Mouse (Mus musculus) urinary bladder, postnatal 36 days (tissue): ENCODE measurements around the gene Camk2d.
A peak's percentile ranks its signal among the peaks of the same experiment; 100 is the strongest.

Source experiments
- DNase-seq, 2 experiments: peaks; one replicate each; pipeline ENCODE4 v3.0.0; 2022; ENCODE audit warnings: low spot score in 2 of 2, mixed read lengths in 1 of 2

The Camk2d gene

GRCm38 (mm10) chr3:126612748-126613509 lies 16.8 kb downstream of the Camk2d start:
- no peak for DNase-seq

GRCm38 (mm10) chr3:126613510-126614128 lies 17.5 kb downstream of the Camk2d start:
- DNase-seq = no peak

GRCm38 (mm10) chr3:126615306-126615705 lies 19.2 kb downstream of the Camk2d start:
- DNase-seq = no peak

GRCm38 (mm10) chr3:126620152-126620551 lies 24.1 kb downstream of the Camk2d start:
- no peak for DNase-seq

- DNase-seq = no peak
Observed at GRCm38 (mm10) chr3:126622509-126622908, 26.4 kb downstream of the Camk2d start.

GRCm38 (mm10) chr3:126624994-126625763 lies 29.1 kb downstream of the Camk2d start:
- DNase-seq = no peak

- no peak for DNase-seq
Observed at GRCm38 (mm10) chr3:126625764-126626040, 29.6 kb downstream of the Camk2d start.

GRCm38 (mm10) chr3:126627968-126628367 lies 31.9 kb downstream of the Camk2d start:
- no peak for DNase-seq

GRCm38 (mm10) chr3:126628380-126628779 lies 32.3 kb downstream of the Camk2d start:
- no peak for DNase-seq

GRCm38 (mm10) chr3:126629040-126629439 lies 32.9 kb downstream of the Camk2d start:
- no peak for DNase-seq

- peak in 1 of 2 experiments; percentile 31 for DNase-seq
Observed at GRCm38 (mm10) chr3:126630111-126630869, 34.2 kb downstream of the Camk2d start.

- DNase-seq = no peak
Observed at GRCm38 (mm10) chr3:126631583-126631982, 35.5 kb downstream of the Camk2d start.

- DNase-seq = no peak
Observed at GRCm38 (mm10) chr3:126632580-126632979, 36.5 kb downstream of the Camk2d start.

- no peak for DNase-seq
Observed at GRCm38 (mm10) chr3:126634171-126634570, 38.1 kb downstream of the Camk2d start.

GRCm38 (mm10) chr3:126638259-126638658 lies 42.2 kb downstream of the Camk2d start:
- DNase-seq = no peak

- DNase-seq = no peak
Observed at GRCm38 (mm10) chr3:126639098-126639513, 43.0 kb downstream of the Camk2d start.

GRCm38 (mm10) chr3:126640443-126641251 lies 44.5 kb downstream of the Camk2d start:
- no peak for DNase-seq

- no peak for DNase-seq
Observed at GRCm38 (mm10) chr3:126641451-126641850, 45.3 kb downstream of the Camk2d start.

GRCm38 (mm10) chr3:126643071-126644010 lies 47.2 kb downstream of the Camk2d start:
- no peak for DNase-seq

GRCm38 (mm10) chr3:126650332-126650731 lies 54.2 kb downstream of the Camk2d start:
- no peak for DNase-seq
